Mouse (Mus musculus) megakaryocyte, embryonic 14.5 days (primary cell): Measurements from ENCODE around the gene Dnah7b. TPM values are rescaled to one million over a fixed set of nuclear protein-coding genes. Genes with fewer than 3 reads are reported as not detected.
"Not testable (repeated sequence)": the region's sequence is repeated elsewhere in the genome, so short reads cannot be mapped to it uniquely, and the experiment has no call there.

Experiments
- H3K27me3 ChIP-seq: replicated peaks from 2 replicates; pipeline ENCODE3; 2012; ENCODE audit warnings: inconsistent platforms
- H3K36me3 ChIP-seq: replicated peaks from 2 replicates; pipeline ENCODE3; 2012; ENCODE audit warnings: low read length, inconsistent platforms, mixed read lengths
- H3K4me1 ChIP-seq: 2 replicates; pipeline ENCODE4 v1.6.1; 2012; ENCODE audit warnings: inconsistent platforms
- H3K4me3 ChIP-seq: replicated peaks from 2 replicates; pipeline ENCODE3; 2012; ENCODE audit warnings: moderate library complexity, mild to moderate bottlenecking, inconsistent platforms
- H3K9me3 ChIP-seq: 2 replicates; pipeline ENCODE4 v1.6.1; 2012; ENCODE audit warnings: inconsistent platforms
- FLI1 ChIP-seq: IDR thresholded peaks from 2 replicates; pipeline ENCODE4 v1.6.1; 2012; ENCODE audit warnings: low read length, inconsistent platforms, mixed read lengths
- GATA1 ChIP-seq: IDR thresholded peaks from 3 replicates; pipeline ENCODE4 v1.6.1; 2012; ENCODE audit warnings: mixed read lengths, low read length, inconsistent platforms, borderline replicate concordance
- polyA plus RNA-seq: library from polyadenylated mRNA; stranded (reverse); fragments of >175 nt; gene quantifications from 2 replicates; pipeline ENCODE4 v1.2.3, GENCODE M21; 2012; ENCODE audit warnings: low replicate concordance; ENCODE audit not compliant: insufficient read depth

Gene Dnah7b
- polyA plus RNA-seq, 1 experiment, result not detected

DNA sequence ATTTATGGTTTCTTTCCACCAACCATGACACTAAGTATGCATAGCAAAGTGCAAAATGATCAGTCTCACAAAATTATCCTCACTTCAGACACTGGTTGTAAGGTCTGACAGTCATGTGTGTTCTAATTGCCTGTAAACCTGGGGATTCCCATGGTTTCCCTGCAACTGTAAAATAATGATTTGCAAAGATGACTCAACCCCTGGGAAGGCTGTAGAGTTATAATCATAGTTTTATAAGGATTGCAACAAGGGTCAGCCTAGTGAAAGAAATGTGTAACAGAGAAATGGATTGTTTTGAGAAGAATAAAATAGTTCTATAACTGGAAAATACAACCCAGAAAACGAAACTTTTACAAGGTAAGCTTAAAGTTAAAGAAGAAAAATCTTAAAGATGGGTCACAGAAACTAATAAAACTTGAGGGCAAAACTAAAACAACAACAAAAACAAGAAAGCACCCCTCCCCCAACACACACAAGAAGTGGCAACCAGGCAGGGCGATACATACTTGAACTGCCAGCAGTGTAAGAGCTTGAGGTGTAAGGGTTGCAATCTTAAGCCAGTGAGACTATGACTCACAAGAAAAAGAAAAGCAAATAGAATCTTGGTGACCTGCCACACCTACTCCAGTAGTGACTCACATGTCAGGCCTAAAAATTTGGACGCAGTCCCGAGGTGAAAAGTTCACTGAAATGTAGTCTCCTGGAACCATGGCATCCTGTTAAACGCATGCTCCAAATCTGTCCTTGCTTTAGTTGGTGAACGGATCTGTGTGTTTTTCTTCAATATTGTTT is 342.4 kb downstream of the Dnah7b start:
- Histone ChIP-seq H3K4me3 (no peak overlapping the region), H3K36me3 (no peaks in the 10 kb centered on the region), H3K4me1 (no peaks in the 10 kb centered on the region), H3K9me3 (peaks cover 2% of the 10 kb centered on the region; the same call in 1 of the 2 replicates), H3K27me3 (no peaks in the 10 kb centered on the region)
- TF ChIP-seq FLI1 (no peak), GATA1 (no peak)

- H3K4me1 ChIP-seq, H3K36me3 ChIP-seq, H3K9me3 ChIP-seq, H3K4me3 ChIP-seq, H3K27me3 ChIP-seq: not testable (repeated sequence)
Measured at GRCm38 (mm10) chr1:46414798-46415197, 348.7 kb downstream of the Dnah7b start.

DNA sequence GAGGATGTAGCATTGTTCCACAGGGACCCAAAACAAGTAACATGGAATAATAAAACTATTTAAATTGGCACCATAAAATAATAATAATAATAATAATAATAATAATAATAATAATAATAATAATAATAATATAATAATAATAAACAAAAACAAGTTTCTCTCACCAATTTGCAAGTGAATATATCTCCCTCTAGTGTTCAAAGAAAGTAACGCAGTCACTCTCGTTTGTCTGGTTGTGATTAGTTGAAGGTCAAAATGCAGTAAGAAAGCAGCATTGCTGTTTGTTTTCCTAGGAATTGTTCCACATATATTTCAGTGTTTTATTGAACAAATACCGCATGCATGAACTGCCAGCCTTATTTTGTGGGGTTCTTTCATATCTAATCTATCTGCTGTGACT is 350.8 kb downstream of the Dnah7b start:
- not testable (repeated sequence) for H3K36me3 ChIP-seq, H3K4me3 ChIP-seq, H3K4me1 ChIP-seq, H3K27me3 ChIP-seq
- H3K9me3 ChIP-seq, result peaks cover 13% of the 10 kb centered on the region; the same call in 1 of the 2 replicates

- not testable (repeated sequence) for H3K36me3 ChIP-seq, H3K4me3 ChIP-seq, H3K27me3 ChIP-seq, H3K4me1 ChIP-seq
- peaks cover 17% of the 10 kb centered on the region; the same call in 1 of the 2 replicates for H3K9me3 ChIP-seq
Measured at GRCm38 (mm10) chr1:46418966-46419365, 352.9 kb downstream of the Dnah7b start.

Other genes with a start within 250 kb of the Dnah7b start
- gene Gm5269, start 176.0 kb upstream of the Dnah7b start, polyA plus RNA-seq, result not detected in 2 replicates
- gene Slc40a1, start 139.8 kb upstream of the Dnah7b start, polyA plus RNA-seq, result 1.1 and 1.5 TPM in 2 replicates